Mouse (Mus musculus): ENCODE measurements around the gene Tm9sf4. TPM values are rescaled to one million over a fixed set of nuclear protein-coding genes. Genes with fewer than 3 reads are reported as not detected.

The Tm9sf4 gene
- polyA plus RNA-seq, 1 experiment: 43.4 TPM

DNA sequence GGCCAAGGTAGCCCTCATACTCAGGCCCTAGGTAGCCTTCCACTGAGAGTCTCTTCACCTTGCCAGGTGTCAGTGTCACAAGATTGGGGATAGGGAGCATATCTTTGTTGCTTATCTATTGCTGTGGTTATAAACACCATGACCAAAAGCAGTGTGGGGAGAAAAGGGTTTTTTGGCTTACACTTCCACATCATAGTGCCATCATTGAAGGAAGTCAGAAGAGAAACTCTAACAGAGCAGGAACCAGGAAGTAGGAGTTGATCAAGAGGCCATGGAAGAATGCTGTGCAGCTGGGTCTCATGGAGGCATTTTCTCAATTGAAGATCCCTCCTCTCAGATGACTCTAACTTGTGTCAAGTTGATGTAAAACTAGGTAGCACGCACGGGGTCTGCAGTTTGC lies 47.0 kb downstream of the Tm9sf4 start:
- peaks cover 56% of the 10 kb centered on the region for H3K36me3 ChIP-seq (ENCODE audit: control insufficient read depth, insufficient read depth)
- H3ac ChIP-seq (ENCODE audit: control insufficient read depth, insufficient read length, low read depth): no peak overlapping the region
- no peak for TF ChIP-seq MAX (IDR thresholded peaks at IDR 0.05)
- no peak for TF ChIP-seq MYOD1 (IDR thresholded peaks at IDR 0.05; ENCODE audit: control insufficient read depth, insufficient read length, low read depth)
- TF ChIP-seq MYOG (IDR thresholded peaks at IDR 0.05; ENCODE audit: control insufficient read depth, extremely low read depth, insufficient read length): no peak
- no peak for TF ChIP-seq USF1 (IDR thresholded peaks at IDR 0.05; ENCODE audit: low read depth)
- no peak for TF ChIP-seq CTCF (IDR thresholded peaks at IDR 0.05; ENCODE audit: control insufficient read depth, insufficient read depth, insufficient read length)
- TF ChIP-seq CEBPB (IDR thresholded peaks at IDR 0.05; ENCODE audit: low read depth): no peak
- no peak for TF ChIP-seq FOSL1 (IDR thresholded peaks at IDR 0.05; ENCODE audit: insufficient read depth, low read length, poor library complexity, severe bottlenecking)
- H3K27me3 ChIP-seq (ENCODE audit: control insufficient read depth, insufficient read depth, insufficient read length): no peaks in the 10 kb centered on the region
- H3K79me2 ChIP-seq (ENCODE audit: control insufficient read depth, insufficient read depth): no peaks in the 10 kb centered on the region
- no peak overlapping the region for H3K4me3 ChIP-seq (ENCODE audit: insufficient read depth, poor library complexity, severe bottlenecking)
- no peaks in the 10 kb centered on the region for H3K79me3 ChIP-seq (ENCODE audit: low read depth)

GRCm38 (mm10) chr2:153209286-153209685 lies 48.2 kb downstream of the Tm9sf4 start:
- no peak for TF ChIP-seq MYOD1 (IDR thresholded peaks at IDR 0.05; ENCODE audit: control insufficient read depth, insufficient read length, low read depth)
- no peak for TF ChIP-seq CTCF (IDR thresholded peaks at IDR 0.05; ENCODE audit: control insufficient read depth, insufficient read depth, insufficient read length)
- no peak for TF ChIP-seq MAX (IDR thresholded peaks at IDR 0.05)
- TF ChIP-seq MYOG (IDR thresholded peaks at IDR 0.05; ENCODE audit: control insufficient read depth, extremely low read depth, insufficient read length): no peak
- no peak for TF ChIP-seq USF1 (IDR thresholded peaks at IDR 0.05; ENCODE audit: low read depth)
- TF ChIP-seq FOSL1 (IDR thresholded peaks at IDR 0.05; ENCODE audit: insufficient read depth, low read length, poor library complexity, severe bottlenecking): no peak
- TF ChIP-seq CEBPB (IDR thresholded peaks at IDR 0.05; ENCODE audit: low read depth): no peak
- H3K79me2 ChIP-seq (ENCODE audit: control insufficient read depth, insufficient read depth): no peaks in the 10 kb centered on the region
- no peak overlapping the region for H3ac ChIP-seq (ENCODE audit: control insufficient read depth, insufficient read length, low read depth)
- no peak overlapping the region for H3K4me3 ChIP-seq (ENCODE audit: insufficient read depth, poor library complexity, severe bottlenecking)
- H3K36me3 ChIP-seq (ENCODE audit: control insufficient read depth, insufficient read depth): peaks cover 44% of the 10 kb centered on the region
- no peaks in the 10 kb centered on the region for H3K27me3 ChIP-seq (ENCODE audit: control insufficient read depth, insufficient read depth, insufficient read length)
- no peaks in the 10 kb centered on the region for H3K79me3 ChIP-seq (ENCODE audit: low read depth)

DNA sequence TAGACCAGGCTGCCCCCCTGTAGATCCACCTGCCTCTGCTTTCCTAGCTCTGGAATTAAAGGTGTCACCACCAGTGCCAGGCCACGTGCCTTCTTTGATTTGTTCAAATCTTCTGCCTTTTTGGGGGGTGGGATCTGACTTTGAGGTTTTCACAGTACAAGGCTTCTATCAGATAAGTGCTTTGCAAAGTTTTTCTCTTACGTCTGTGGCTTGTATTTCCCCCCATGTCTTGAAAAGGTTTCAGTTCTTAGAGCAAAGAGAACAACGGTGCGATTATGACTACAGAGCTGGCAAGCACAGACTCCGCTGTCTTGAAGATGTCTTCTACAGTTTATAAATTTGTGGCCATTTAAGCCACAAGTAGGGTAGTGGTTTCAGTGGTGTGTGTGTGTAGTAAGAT lies 50.3 kb downstream of the Tm9sf4 start:
- no peak for TF ChIP-seq MAX (IDR thresholded peaks at IDR 0.05)
- TF ChIP-seq MYOG (IDR thresholded peaks at IDR 0.05; ENCODE audit: control insufficient read depth, extremely low read depth, insufficient read length): no peak
- no peak for TF ChIP-seq CEBPB (IDR thresholded peaks at IDR 0.05; ENCODE audit: low read depth)
- TF ChIP-seq USF1 (IDR thresholded peaks at IDR 0.05; ENCODE audit: low read depth): no peak
- TF ChIP-seq FOSL1 (IDR thresholded peaks at IDR 0.05; ENCODE audit: insufficient read depth, low read length, poor library complexity, severe bottlenecking): no peak
- no peak for TF ChIP-seq MYOD1 (IDR thresholded peaks at IDR 0.05; ENCODE audit: control insufficient read depth, insufficient read length, low read depth)
- no peak for TF ChIP-seq CTCF (IDR thresholded peaks at IDR 0.05; ENCODE audit: control insufficient read depth, insufficient read depth, insufficient read length)
- H3K79me3 ChIP-seq (ENCODE audit: low read depth): no peaks in the 10 kb centered on the region
- peaks cover 30% of the 10 kb centered on the region for H3K36me3 ChIP-seq (ENCODE audit: control insufficient read depth, insufficient read depth)
- H3ac ChIP-seq (ENCODE audit: control insufficient read depth, insufficient read length, low read depth): no peak overlapping the region
- H3K4me3 ChIP-seq (ENCODE audit: insufficient read depth, poor library complexity, severe bottlenecking): no peak overlapping the region
- no peaks in the 10 kb centered on the region for H3K79me2 ChIP-seq (ENCODE audit: control insufficient read depth, insufficient read depth)
- no peaks in the 10 kb centered on the region for H3K27me3 ChIP-seq (ENCODE audit: control insufficient read depth, insufficient read depth, insufficient read length)

- no peak overlapping the region for H3K4me3 ChIP-seq (ENCODE audit: insufficient read depth, poor library complexity, severe bottlenecking)
Measured at GRCm38 (mm10) chr2:153213351-153213750, 52.2 kb downstream of the Tm9sf4 start.

GRCm38 (mm10) chr2:153214771-153215259 lies 53.7 kb downstream of the Tm9sf4 start:
- TF ChIP-seq FOSL1 (IDR thresholded peaks at IDR 0.05; ENCODE audit: insufficient read depth, low read length, poor library complexity, severe bottlenecking): no peak
- TF ChIP-seq USF1 (IDR thresholded peaks at IDR 0.05; ENCODE audit: low read depth): peak; percentile 44
- H3K79me2 ChIP-seq (ENCODE audit: control insufficient read depth, insufficient read depth): no peaks in the 10 kb centered on the region
- no peaks in the 10 kb centered on the region for H3K27me3 ChIP-seq (ENCODE audit: control insufficient read depth, insufficient read depth, insufficient read length)
- no peaks in the 10 kb centered on the region for H3K79me3 ChIP-seq (ENCODE audit: low read depth)
- H3ac ChIP-seq (ENCODE audit: control insufficient read depth, insufficient read length, low read depth): no peak overlapping the region
- H3K36me3 ChIP-seq (ENCODE audit: control insufficient read depth, insufficient read depth): peaks cover 5% of the 10 kb centered on the region
- H3K4me3 ChIP-seq (ENCODE audit: insufficient read depth, poor library complexity, severe bottlenecking): no peak overlapping the region

More at GRCm38 (mm10) chr2:153213351-153213750, 52.2 kb downstream of the Tm9sf4 start:
- Histone ChIP-seq H3K79me2 (ENCODE audit: control insufficient read depth, insufficient read depth) (no peaks in the 10 kb centered on the region), H3K36me3 (ENCODE audit: control insufficient read depth, insufficient read depth) (peaks cover 15% of the 10 kb centered on the region), H3K79me3 (ENCODE audit: low read depth) (no peaks in the 10 kb centered on the region), H3K27me3 (ENCODE audit: control insufficient read depth, insufficient read depth, insufficient read length) (no peaks in the 10 kb centered on the region), H3ac (ENCODE audit: control insufficient read depth, insufficient read length, low read depth) (no peak overlapping the region)
- no peak for TF ChIP-seq MYOD1 (IDR thresholded peaks at IDR 0.05; ENCODE audit: control insufficient read depth, insufficient read length, low read depth)
- no peak for TF ChIP-seq USF1 (IDR thresholded peaks at IDR 0.05; ENCODE audit: low read depth)
- TF ChIP-seq MYOG (IDR thresholded peaks at IDR 0.05; ENCODE audit: control insufficient read depth, extremely low read depth, insufficient read length): no peak
- no peak for TF ChIP-seq FOSL1 (IDR thresholded peaks at IDR 0.05; ENCODE audit: insufficient read depth, low read length, poor library complexity, severe bottlenecking)
- no peak for TF ChIP-seq MAX (IDR thresholded peaks at IDR 0.05)
- no peak for TF ChIP-seq CTCF (IDR thresholded peaks at IDR 0.05; ENCODE audit: control insufficient read depth, insufficient read depth, insufficient read length)
- no peak for TF ChIP-seq CEBPB (IDR thresholded peaks at IDR 0.05; ENCODE audit: low read depth)

DNA sequence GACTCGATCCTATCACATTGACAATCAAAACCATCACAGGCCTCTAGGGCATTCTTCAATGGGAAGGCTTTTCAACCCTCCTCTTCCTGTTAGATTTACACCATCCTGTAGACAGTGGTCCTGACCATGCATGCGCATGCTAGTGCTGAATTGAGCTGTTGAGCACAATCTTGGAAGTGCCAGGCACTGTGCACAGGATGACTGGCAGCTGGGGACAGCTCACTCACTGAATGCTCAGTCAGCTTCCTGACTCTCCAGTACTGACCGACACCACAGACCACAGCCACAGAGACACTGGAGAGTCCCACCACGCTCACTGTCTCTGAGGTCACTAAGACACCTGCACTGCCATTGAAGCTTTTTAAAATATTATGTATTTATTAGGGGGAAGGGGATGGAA lies 54.3 kb downstream of the Tm9sf4 start:
- no peak overlapping the region for H3K4me3 ChIP-seq (ENCODE audit: insufficient read depth, poor library complexity, severe bottlenecking)
- no peak for TF ChIP-seq USF1 (IDR thresholded peaks at IDR 0.05; ENCODE audit: low read depth)
- TF ChIP-seq FOSL1 (IDR thresholded peaks at IDR 0.05; ENCODE audit: insufficient read depth, low read length, poor library complexity, severe bottlenecking): no peak
- no peak for TF ChIP-seq MYOD1 (IDR thresholded peaks at IDR 0.05; ENCODE audit: control insufficient read depth, insufficient read length, low read depth)
- TF ChIP-seq CTCF (IDR thresholded peaks at IDR 0.05; ENCODE audit: control insufficient read depth, insufficient read depth, insufficient read length): no peak
- no peak for TF ChIP-seq CEBPB (IDR thresholded peaks at IDR 0.05; ENCODE audit: low read depth)
- TF ChIP-seq MYOG (IDR thresholded peaks at IDR 0.05; ENCODE audit: control insufficient read depth, extremely low read depth, insufficient read length): no peak
- TF ChIP-seq MAX (IDR thresholded peaks at IDR 0.05): no peak
- H3K27me3 ChIP-seq (ENCODE audit: control insufficient read depth, insufficient read depth, insufficient read length): no peaks in the 10 kb centered on the region
- no peaks in the 10 kb centered on the region for H3K79me3 ChIP-seq (ENCODE audit: low read depth)
- no peaks in the 10 kb centered on the region for H3K36me3 ChIP-seq (ENCODE audit: control insufficient read depth, insufficient read depth)
- H3ac ChIP-seq (ENCODE audit: control insufficient read depth, insufficient read length, low read depth): no peak overlapping the region
- H3K79me2 ChIP-seq (ENCODE audit: control insufficient read depth, insufficient read depth): no peaks in the 10 kb centered on the region
